ENCODE assay signal across 23 mouse cellular contexts in genomic region chr15:84270463-84270862, GRCm38 (mm10). TPM values are rescaled to one million over a fixed set of nuclear protein-coding genes. Genes with fewer than 3 reads are reported as not detected.
DNase-seq lines count a peak whose midpoint lies in the region; ATAC-seq and TF ChIP-seq lines count a peak whose summit lies in the region.
"Had no signal": no experiment of that assay in that cellular context is flagged by ENCODE, and none has a peak within 500 bp of the region (broad histone marks: within the 10 kb centered on the region; RNA-seq: fewer than 3 reads in every experiment).

No protein-coding gene starts in this region.

- 47% methylated on average over 6 of the region's 6 CpGs for WGBS in heart, embryonic 14.5 days
- WGBS in heart, postnatal 0 days, result 43% methylated on average over 6 of the region's 6 CpGs

- H3K9me3 ChIP-seq in heart, embryonic 14.5 days (ENCODE audit: control insufficient read depth, low read length), result no peaks in the 10 kb centered on the region; the same call in 1 of the 2 replicates
- no peaks in the 10 kb centered on the region for H3K9me3 ChIP-seq in heart, postnatal 0 days (replicated peaks; ENCODE audit: control insufficient read depth, low read length)
- H3K9me3 ChIP-seq: embryonic facial prominence, embryonic 12.5 days; kidney, embryonic 15.5 days; megakaryocyte, embryonic 14.5 days; neural tube, embryonic 15.5 days had no signal

- peak overlapping the region; percentile 44; the same call in 1 of the 2 replicates for H3K9ac ChIP-seq in heart, embryonic 14.5 days (ENCODE audit: low read length)
- H3K9ac ChIP-seq in heart, postnatal 0 days (replicated peaks; ENCODE audit: low read depth, low read length), result no peak overlapping the region
- H3K9ac ChIP-seq: embryonic facial prominence, embryonic 12.5 days; kidney, embryonic 15.5 days; neural tube, embryonic 15.5 days had no signal

- no peak overlapping the region for H3K4me2 ChIP-seq in heart, embryonic 14.5 days (ENCODE audit: low read length)
- no peak overlapping the region for H3K4me2 ChIP-seq in heart, postnatal 0 days (ENCODE audit: low read depth, low read length)
- H3K4me2 ChIP-seq: embryonic facial prominence, embryonic 12.5 days; kidney, embryonic 15.5 days; liver, embryonic 11.5 days; neural tube, embryonic 15.5 days had no signal

- intact Hi-C loops in gastrocnemius, adult 2 months (cut with DNase I), result no loop called here
- intact Hi-C loops in heart, postnatal 25 days (cut with DNase I), result loop anchor here (5.0 kb wide), 1 partner anchor 162 kb away; no protein-coding TSS in a partner anchor

- peak overlapping the region; percentile 65 for H3K27ac ChIP-seq in gastrocnemius, adult 2 months
- H3K27ac ChIP-seq in heart, embryonic 14.5 days (replicated peaks in 1 of 2; ENCODE audit: control insufficient read depth in 1 of 2, insufficient read depth in 1 of 2, low read depth in 2 of 2, low read length in 2 of 2), result peak overlapping the region in 1 of 2 experiments; percentile 9; a peak in 1 of 4 replicates
- H3K27ac ChIP-seq in heart, postnatal 0 days (ENCODE audit: low read depth), result 0 out of 2 replicates have a peak overlapping the region, but pooled peaks have one; percentile 2
- H3K27ac ChIP-seq: embryonic facial prominence, embryonic 12.5 days; kidney, embryonic 15.5 days; neural tube, embryonic 15.5 days had no signal

- H3K4me1 ChIP-seq in heart, embryonic 14.5 days (ENCODE audit: control insufficient read depth in 2 of 2, insufficient read depth in 2 of 2, low read length in 2 of 2), result peaks cover 29 to 33% of the 10 kb centered on the region in 2 experiments
- peaks cover 24% of the 10 kb centered on the region for H3K4me1 ChIP-seq in heart, postnatal 0 days (ENCODE audit: control insufficient read depth, insufficient read depth)
- H3K4me1 ChIP-seq: neural tube, embryonic 15.5 days had no signal

- peaks cover 21% of the 10 kb centered on the region for H3K36me3 ChIP-seq in heart, embryonic 14.5 days (ENCODE audit: control insufficient read depth, insufficient read depth, low read length)
- peaks cover 29% of the 10 kb centered on the region for H3K36me3 ChIP-seq in heart, postnatal 0 days (replicated peaks; ENCODE audit: control insufficient read depth, insufficient read depth, low read length)
- H3K36me3 ChIP-seq: embryonic facial prominence, embryonic 12.5 days; kidney, embryonic 15.5 days; neural tube, embryonic 15.5 days had no signal

- TF ChIP-seq EP300 in heart, postnatal 0 days (IDR thresholded peaks at IDR 0.05; ENCODE audit: low read depth), result no peak

- H3K27me3 ChIP-seq in heart, embryonic 14.5 days (ENCODE audit: control insufficient read depth, insufficient read depth, low read length), result no peaks in the 10 kb centered on the region
- no peaks in the 10 kb centered on the region for H3K27me3 ChIP-seq in heart, postnatal 0 days (ENCODE audit: control insufficient read depth, insufficient read depth, low read length)
- H3K27me3 ChIP-seq: embryonic facial prominence, embryonic 12.5 days; megakaryocyte, embryonic 14.5 days had no signal

- peak; percentile 77 for DNase-seq in gastrocnemius, adult 2 months
- DNase-seq in gastrocnemius, postnatal 4 days (ENCODE audit: low spot score in 2 of 2), result no peak
- no peak for DNase-seq in heart, postnatal 25 days (ENCODE audit: low spot score)
- peak; percentile 18 to 32 for DNase-seq in kidney, postnatal 36 days
- no peak for DNase-seq in kidney, adult 8-10 months
- DNase-seq in heart, postnatal 0 days (ENCODE audit: low spot score), result no peak
- no peak for DNase-seq in lung, postnatal 25 days (ENCODE audit: low spot score)
- DNase-seq: B cell, adult 2 months; cerebellum, adult 9-11 months; layer of hippocampus, adult 9-11 months; lung, adult 18-20 months; lung, postnatal 14 days; midbrain, embryonic 14.5 days; thymus, adult 18-20 months; thymus, postnatal 4 days had no signal

- no peak for TF ChIP-seq CTCF in gastrocnemius, adult 2 months (IDR thresholded peaks at IDR 0.05)
- no peak for TF ChIP-seq CTCF in heart, postnatal 0 days (IDR thresholded peaks at IDR 0.05; ENCODE audit: low read depth)

- no peak for ATAC-seq in heart, embryonic 14.5 days (ENCODE audit: insufficient number of reproducible peaks, insufficient read depth, low FRiP score, low read depth)
- peak; percentile 18; the same call in 1 of the 2 replicates for ATAC-seq in heart, postnatal 0 days (ENCODE audit: insufficient read depth, low read depth)
- ATAC-seq: forebrain, embryonic 14.5 days had no signal

- 0 out of 2 replicates have a peak overlapping the region, but pooled peaks have one; percentile 7 for H3K4me3 ChIP-seq in gastrocnemius, adult 2 months
- no peak overlapping the region for H3K4me3 ChIP-seq in heart, embryonic 14.5 days (ENCODE audit: control insufficient read depth in 1 of 2, insufficient read depth in 1 of 2, low read depth in 1 of 2, low read length in 2 of 2)
- no peak overlapping the region for H3K4me3 ChIP-seq in heart, postnatal 0 days (ENCODE audit: low read depth, low read length)
- H3K4me3 ChIP-seq: embryonic facial prominence, embryonic 12.5 days; erythroblast, embryonic 14.5 days; kidney, embryonic 15.5 days; megakaryocyte, embryonic 14.5 days; neural tube, embryonic 15.5 days had no signal

RNA-seq across cellular contexts. Expression of gene Parvb, which starts 38.6 kb away (rescaled TPM):
- total RNA-seq in gastrocnemius, adult 2 months (2021), result 10 to 100 TPM; 48.4 to 63.3 TPM
- 100 to 1,000 TPM; 130 to 134 TPM for total RNA-seq in gastrocnemius, postnatal 4 days (2021)
- 15.1 and 18.5 TPM in 2 replicates for polyA plus RNA-seq in heart, embryonic 14.5 days (2014; fragmentation: Nextera tagmentation; extraction: Ambion mirVana)
- 100 to 1,000 TPM; 147 to 154 TPM for total RNA-seq in heart, postnatal 25 days (2021)
- total RNA-seq in heart, postnatal 0 days (2014; rRNA removed; ENCODE audit: low replicate concordance), result 26.1 and 31.8 TPM in 2 replicates
- polyA plus RNA-seq in heart, postnatal 0 days (2015; fragmentation: Nextera tagmentation; extraction: Ambion mirVana), result 10.8 and 11.7 TPM in 2 replicates

RNA-seq across cellular contexts. Expression of gene Parvg, which starts 53.4 kb away (rescaled TPM):
- total RNA-seq in gastrocnemius, adult 2 months (2021), result under 1 TPM; 0.53 to 0.54 TPM
- 1 to 10 TPM; 2.8 to 3.8 TPM for total RNA-seq in gastrocnemius, postnatal 4 days (2021)
- 0.80 and 1.1 TPM in 2 replicates for polyA plus RNA-seq in heart, embryonic 14.5 days (2014; fragmentation: Nextera tagmentation; extraction: Ambion mirVana)
- 1 to 10 TPM; 1.3 to 1.4 TPM for total RNA-seq in heart, postnatal 25 days (2021)
- total RNA-seq in heart, postnatal 0 days (2014; rRNA removed; ENCODE audit: low replicate concordance), result 0.11 and 2.2 TPM in 2 replicates
- 0.68 and 1.2 TPM in 2 replicates for polyA plus RNA-seq in heart, postnatal 0 days (2015; fragmentation: Nextera tagmentation; extraction: Ambion mirVana)

Comparison
In these comparisons a context has a peak if more than half of its experiments do, and no peak if none do; other contexts are left out.
1. DNase-seq: peak in gastrocnemius, adult 2 months (single experiment) and kidney, postnatal 36 days (2 of 2); none in gastrocnemius, postnatal 4 days (0 of 2), heart, postnatal 25 days (single experiment), kidney, adult 8-10 months (0 of 2), heart, postnatal 0 days (single experiment) and lung, postnatal 25 days (single experiment).